Mouse (Mus musculus) lung, embryonic 14.5 days (tissue): ENCODE measurements around the gene Elp1. TPM values are rescaled to one million over a fixed set of nuclear protein-coding genes. Genes with fewer than 3 reads are reported as not detected.

Source experiments
- ATAC-seq: fragments of 200-750 bp; cut with Nextera tagmentation; 2 replicates; pipeline ENCODE4 v1.8.0; 2017; ENCODE audit warnings: mild to moderate bottlenecking, moderate TSS enrichment, moderate library complexity; ENCODE audit not compliant: insufficient read depth
- DNase-seq: peaks from one replicate; pipeline ENCODE4 v3.0.0-alpha.2; 2015
- H3K27ac ChIP-seq: fragments of 300-500 bp; sonication (generic); 2 replicates; pipeline ENCODE4 v1.5.1; 2014; ENCODE audit warnings: low read depth, mild to moderate bottlenecking, moderate library complexity
- H3K27me3 ChIP-seq: fragments of 300-500 bp; sonication (generic); 2 replicates; pipeline ENCODE4 v1.6.1; 2014; ENCODE audit warnings: low read length, control low read depth; ENCODE audit not compliant: insufficient read depth
- H3K36me3 ChIP-seq: fragments of 300-500 bp; sonication (generic); 2 replicates; pipeline ENCODE4 v1.6.1; 2014; ENCODE audit warnings: control low read depth; ENCODE audit not compliant: insufficient read depth
- H3K4me1 ChIP-seq: fragments of 300-500 bp; sonication (generic); 2 replicates; pipeline ENCODE4 v1.6.1; 2014; ENCODE audit warnings: antibody characterized with exemption, control low read depth; ENCODE audit not compliant: insufficient read depth
- H3K4me2 ChIP-seq: fragments of 300-500 bp; sonication (generic); 2 replicates; pipeline ENCODE4 v1.6.1; 2014; ENCODE audit warnings: mild to moderate bottlenecking
- H3K4me3 ChIP-seq: fragments of 300-500 bp; sonication (generic); 2 replicates; pipeline ENCODE4 v1.5.1; 2014; ENCODE audit warnings: low read depth, low read length
- H3K9ac ChIP-seq: fragments of 300-500 bp; sonication (generic); 2 replicates; pipeline ENCODE4 v1.6.1; 2014
- H3K9me3 ChIP-seq: fragments of 300-500 bp; sonication (generic); 2 replicates; pipeline ENCODE4 v1.6.1; 2016; ENCODE audit warnings: low read depth, low read length, control low read depth
- CTCF ChIP-seq: IDR thresholded peaks from 2 replicates; pipeline ENCODE4 v1.5.1; 2016; ENCODE audit warnings: antibody characterized with exemption, low read depth
- WGBS: fragments of 180-500 bp; shearing (Covaris S2); extraction: QIAGEN DNeasy Blood & Tissue Kit; methylation state at CpG from one replicate; pipeline ENCODE4 v1.1.7; 2014; 5-methylcytosine and 5-hydroxymethylcytosine counted together
- polyA plus RNA-seq: library from polyadenylated mRNA; unstranded; fragments of >200 nt; fragmentation: Nextera tagmentation; extraction: Ambion mirVana; gene quantifications from 2 replicates; pipeline ENCODE4 v1.2.1, GENCODE M21; 2014

Elp1 gene
- polyA plus RNA-seq, 1 experiment from 2014 or later, result 63.9 TPM

- DNase-seq (peak; percentile 21), ATAC-seq (no peak)
- 36% methylated on average over 1 of the region's 1 CpGs for WGBS
- H3K4me1 ChIP-seq, result no peaks in the 10 kb centered on the region
- no peak overlapping the region for H3K27ac ChIP-seq
- H3K36me3 ChIP-seq, result peaks cover 92% of the 10 kb centered on the region
- no peak overlapping the region for H3K4me3 ChIP-seq
- H3K9me3 ChIP-seq, result no peaks in the 10 kb centered on the region
- TF ChIP-seq CTCF, result peak; percentile 48; the same call in 1 of the 2 replicates
- H3K9ac ChIP-seq, result no peak overlapping the region
- no peaks in the 10 kb centered on the region for H3K27me3 ChIP-seq
- no peak overlapping the region for H3K4me2 ChIP-seq
These were observed 10.8 kb downstream of the Elp1 start for GRCm38 (mm10) chr4:56791373-56791772.

- 56% methylated on average over 1 of the region's 1 CpGs for WGBS
These were observed 31.1 kb downstream of the Elp1 start for GRCm38 (mm10) chr4:56771065-56771464.

GRCm38 (mm10) chr4:56768913-56769312 is 33.2 kb downstream of the Elp1 start:
- no peak for DNase-seq
- no peak for ATAC-seq
- TF ChIP-seq CTCF, result no peak
- WGBS, result 92% methylated on average over 7 of the region's 7 CpGs
- no peaks in the 10 kb centered on the region for H3K9me3 ChIP-seq
- H3K4me1 ChIP-seq, result no peaks in the 10 kb centered on the region
- no peak overlapping the region for H3K4me3 ChIP-seq
- no peak overlapping the region for H3K9ac ChIP-seq
- H3K36me3 ChIP-seq, result peaks cover 90% of the 10 kb centered on the region
- H3K27ac ChIP-seq, result no peak overlapping the region
- no peaks in the 10 kb centered on the region for H3K27me3 ChIP-seq
- no peak overlapping the region for H3K4me2 ChIP-seq

More at GRCm38 (mm10) chr4:56771065-56771464, 31.1 kb downstream of the Elp1 start:
- Histone ChIP-seq H3K4me1 (no peaks in the 10 kb centered on the region), H3K9ac (no peak overlapping the region), H3K27me3 (no peaks in the 10 kb centered on the region), H3K4me2 (no peak overlapping the region), H3K27ac (no peak overlapping the region), H3K9me3 (no peaks in the 10 kb centered on the region), H3K36me3 (peaks cover 91% of the 10 kb centered on the region), H3K4me3 (no peak overlapping the region)
- DNase-seq (no peak), ATAC-seq (no peak)
- no peak for TF ChIP-seq CTCF

GRCm38 (mm10) chr4:56767861-56768284 is 34.3 kb downstream of the Elp1 start:
- DNase-seq, result no peak
- Histone ChIP-seq H3K4me2 (no peak overlapping the region), H3K9ac (no peak overlapping the region), H3K9me3 (no peaks in the 10 kb centered on the region), H3K27ac (no peak overlapping the region), H3K4me3 (no peak overlapping the region), H3K27me3 (no peaks in the 10 kb centered on the region), H3K4me1 (no peaks in the 10 kb centered on the region), H3K36me3 (peaks cover 84% of the 10 kb centered on the region)
- 60% methylated on average over 5 of the region's 5 CpGs for WGBS
- TF ChIP-seq CTCF, result no peak
- ATAC-seq, result no peak

GRCm38 (mm10) chr4:56757693-56758092 is 44.4 kb downstream of the Elp1 start:
- DNase-seq, result no peak
- WGBS, result 91% methylated on average over 1 of the region's 1 CpGs
- Histone ChIP-seq H3K9ac (no peak overlapping the region), H3K4me2 (no peak overlapping the region), H3K4me1 (no peaks in the 10 kb centered on the region), H3K27ac (no peak overlapping the region), H3K27me3 (no peaks in the 10 kb centered on the region), H3K9me3 (no peaks in the 10 kb centered on the region), H3K4me3 (no peak overlapping the region), H3K36me3 (peaks cover 93% of the 10 kb centered on the region)
- no peak for ATAC-seq
- no peak for TF ChIP-seq CTCF

GRCm38 (mm10) chr4:56756966-56757600 is 45.0 kb downstream of the Elp1 start:
- Histone ChIP-seq H3K9me3 (no peaks in the 10 kb centered on the region), H3K4me3 (no peak overlapping the region), H3K27ac (no peak overlapping the region), H3K9ac (no peak overlapping the region), H3K36me3 (peaks cover 89% of the 10 kb centered on the region), H3K27me3 (no peaks in the 10 kb centered on the region), H3K4me1 (no peaks in the 10 kb centered on the region), H3K4me2 (no peak overlapping the region)
- no peak for TF ChIP-seq CTCF
- ATAC-seq, result no peak
- DNase-seq, result no peak
- 90% methylated on average over 10 of the region's 10 CpGs for WGBS

GRCm38 (mm10) chr4:56756021-56756420 is 46.1 kb downstream of the Elp1 start:
- no peak for TF ChIP-seq CTCF
- no peaks in the 10 kb centered on the region for H3K4me1 ChIP-seq
- ATAC-seq (no peak), DNase-seq (no peak)
- no peak overlapping the region for H3K27ac ChIP-seq
- H3K4me2 ChIP-seq, result no peak overlapping the region
- H3K9ac ChIP-seq, result no peak overlapping the region
- H3K27me3 ChIP-seq, result no peaks in the 10 kb centered on the region
- peaks cover 91% of the 10 kb centered on the region for H3K36me3 ChIP-seq
- WGBS, result 88% methylated on average over 5 of the region's 5 CpGs
- no peaks in the 10 kb centered on the region for H3K9me3 ChIP-seq
- no peak overlapping the region for H3K4me3 ChIP-seq
